Mouse (Mus musculus) 416B (cell line): ENCODE measurements at regions not wholly inside any gene's neighbourhood (a gene's known extent, or its start where the extent isn't known, plus 50 kb on each side); places are given as distances from the start of the nearest gene placed in this dataset.
A peak's percentile ranks its signal among the peaks of the same experiment; 100 is the strongest.

Experiments used
- DNase-seq: peaks from one replicate; pipeline ENCODE4 v3.0.0; 2011; ENCODE audit warnings: low read depth

DNA sequence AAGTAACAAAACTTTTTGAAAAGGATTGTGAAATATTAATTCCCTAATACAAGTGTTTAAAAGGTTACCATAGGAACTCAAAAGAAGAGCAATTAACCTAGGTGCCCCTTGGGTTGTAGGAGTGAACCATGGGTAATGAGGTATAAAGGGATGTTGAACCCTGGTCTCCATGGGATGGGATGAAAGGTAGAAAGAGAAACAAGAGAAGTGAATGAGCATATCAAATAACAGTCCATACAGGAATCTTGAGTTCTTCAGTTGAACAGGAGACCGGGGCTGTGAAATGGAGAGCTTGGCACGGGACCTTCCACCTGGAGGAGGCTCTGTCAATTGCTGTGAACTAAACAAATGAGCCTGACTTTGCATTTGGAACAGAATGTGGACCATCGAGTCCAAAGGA is 449.6 kb upstream of the Meis1 start:
- no peak for DNase-seq

DNA sequence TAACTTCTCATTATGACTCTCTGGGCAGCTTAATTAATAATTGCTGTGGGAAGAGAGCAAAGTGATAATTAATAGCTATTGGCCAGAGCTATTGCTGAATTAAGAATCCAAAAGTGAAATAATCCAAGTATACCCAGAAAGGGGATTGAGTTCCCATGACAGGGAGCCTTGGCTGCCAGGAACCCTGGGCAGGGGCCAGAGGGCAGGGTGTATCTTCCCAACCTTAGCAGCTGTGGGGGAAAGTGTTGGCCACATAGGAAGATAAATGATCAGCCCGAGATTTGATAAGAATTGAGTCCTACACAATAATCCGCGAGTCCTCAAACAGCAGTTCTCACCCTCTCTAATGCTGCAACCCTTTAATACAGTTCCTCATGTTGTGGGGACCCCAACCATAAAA is 450.0 kb upstream of the Meis1 start:
- no peak for DNase-seq

DNA sequence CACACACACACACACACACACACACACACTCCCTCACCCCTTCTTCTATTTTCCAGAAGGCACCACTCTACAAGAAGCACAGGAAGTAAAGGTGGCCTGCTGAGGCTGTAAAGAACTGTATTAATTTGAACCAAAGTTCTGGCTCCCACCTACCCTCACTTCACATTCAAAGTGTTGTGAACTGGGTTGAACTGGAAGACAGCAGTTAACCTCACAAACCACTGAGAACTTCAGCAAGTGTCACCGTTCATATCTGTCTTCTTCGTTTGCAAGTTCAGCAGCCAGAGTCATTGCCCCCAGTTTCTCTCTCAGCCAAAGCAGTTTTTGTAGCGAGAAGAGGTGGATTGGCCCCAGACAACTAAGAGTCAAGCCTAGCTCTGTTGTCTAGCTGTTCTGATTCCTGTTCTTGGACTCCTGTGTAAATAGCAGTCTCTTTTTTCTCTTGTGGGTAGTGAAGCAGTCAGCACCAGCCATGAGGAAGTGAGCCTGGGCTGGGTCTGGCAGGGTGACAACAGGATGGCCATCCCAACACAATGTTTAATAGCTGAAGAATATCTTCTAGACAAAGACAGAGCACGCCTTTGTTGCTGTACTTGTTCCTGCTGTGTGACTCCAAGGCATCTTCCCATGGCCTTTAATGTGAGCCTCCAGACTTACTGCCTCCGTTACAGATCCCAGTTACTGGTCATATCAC is 452.0 kb upstream of the Meis1 start:
- DNase-seq, result no peak

DNA sequence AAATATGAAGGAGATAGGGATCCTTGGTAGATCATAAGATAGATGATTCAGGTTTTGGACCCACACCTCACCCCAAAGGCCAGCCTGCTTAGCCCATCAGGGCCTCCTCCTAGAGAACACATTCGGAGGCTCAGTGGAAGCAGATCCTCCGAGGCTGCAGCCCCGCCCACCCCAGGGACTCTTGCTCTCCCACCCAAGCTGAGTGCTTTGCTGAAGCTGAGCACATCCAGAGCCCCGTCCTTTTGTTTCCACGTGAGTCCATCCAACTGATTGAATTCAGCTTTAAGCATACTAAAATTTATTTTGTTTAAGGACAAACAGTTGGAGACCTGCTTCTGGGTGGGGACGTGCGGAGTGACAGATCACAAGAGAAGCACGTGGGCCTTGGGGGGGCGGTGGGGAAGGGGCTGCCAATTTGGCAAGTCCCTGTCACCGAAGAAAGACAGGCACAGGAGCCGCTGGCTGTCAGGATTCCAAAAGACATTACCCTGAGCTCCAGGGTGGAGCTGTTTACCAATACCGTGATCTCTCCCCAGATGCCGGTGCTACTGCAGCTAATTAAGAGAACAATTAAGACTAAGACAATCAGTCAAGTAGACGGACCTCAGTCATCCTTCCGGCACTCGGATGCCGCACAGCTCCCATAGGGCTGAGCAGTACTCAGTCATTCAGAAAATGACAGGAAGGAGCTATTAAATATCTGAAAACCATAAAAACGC is 448.9 kb upstream of the Spred2 start:
- no peak for DNase-seq

DNA sequence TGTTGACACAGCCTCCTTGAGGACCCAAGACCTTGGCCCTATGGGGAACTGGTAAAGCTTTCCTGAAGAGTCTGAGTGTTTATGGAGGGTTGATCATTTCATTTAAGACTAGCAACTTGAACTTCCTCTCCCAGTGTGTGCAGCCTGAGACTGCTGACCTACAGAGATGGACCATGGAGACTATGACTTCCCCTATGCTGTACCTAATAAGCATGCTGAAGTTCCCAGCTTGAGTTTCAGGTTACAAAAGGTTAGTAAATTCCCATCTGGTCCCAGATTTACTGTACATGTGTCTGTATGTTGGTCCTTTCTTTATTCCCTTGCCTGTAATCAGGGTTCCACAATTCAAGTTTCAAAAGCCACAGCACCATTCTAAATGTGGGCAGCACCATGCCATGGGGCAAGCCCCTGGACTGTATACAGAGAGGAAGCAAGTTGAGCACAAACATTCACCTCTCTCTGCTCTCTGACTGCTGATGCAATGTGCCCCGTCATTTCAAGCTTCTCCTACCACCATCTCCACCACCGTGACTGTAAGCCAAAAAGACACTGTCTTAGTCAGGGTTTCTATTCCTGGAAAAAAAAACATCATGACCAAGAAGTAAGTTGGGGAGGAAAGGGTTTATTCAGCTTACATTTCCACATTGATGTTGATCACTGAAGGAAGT is 431.0 kb upstream of the Spred2 start:
- no peak for DNase-seq

DNA sequence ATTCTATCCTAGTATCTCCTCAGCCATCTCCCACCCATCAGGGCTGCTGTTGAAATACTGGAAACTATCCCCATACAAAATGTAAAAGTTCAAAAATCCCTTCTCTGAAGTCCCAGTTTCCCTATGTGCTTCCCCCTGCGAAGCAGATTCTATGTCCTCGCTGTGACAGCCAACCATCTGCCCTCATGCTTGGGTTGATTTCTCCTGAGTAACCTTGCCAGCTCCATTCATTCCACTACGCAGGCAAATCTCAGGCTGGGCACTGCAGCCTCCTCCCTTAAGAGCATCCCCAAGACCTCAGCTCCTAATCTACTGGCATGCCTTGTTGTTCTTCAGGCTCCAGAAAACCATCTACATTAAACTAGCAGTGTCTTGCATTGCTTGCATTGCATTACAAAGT is 402.5 kb upstream of the Spred2 start:
- DNase-seq, result no peak

DNA sequence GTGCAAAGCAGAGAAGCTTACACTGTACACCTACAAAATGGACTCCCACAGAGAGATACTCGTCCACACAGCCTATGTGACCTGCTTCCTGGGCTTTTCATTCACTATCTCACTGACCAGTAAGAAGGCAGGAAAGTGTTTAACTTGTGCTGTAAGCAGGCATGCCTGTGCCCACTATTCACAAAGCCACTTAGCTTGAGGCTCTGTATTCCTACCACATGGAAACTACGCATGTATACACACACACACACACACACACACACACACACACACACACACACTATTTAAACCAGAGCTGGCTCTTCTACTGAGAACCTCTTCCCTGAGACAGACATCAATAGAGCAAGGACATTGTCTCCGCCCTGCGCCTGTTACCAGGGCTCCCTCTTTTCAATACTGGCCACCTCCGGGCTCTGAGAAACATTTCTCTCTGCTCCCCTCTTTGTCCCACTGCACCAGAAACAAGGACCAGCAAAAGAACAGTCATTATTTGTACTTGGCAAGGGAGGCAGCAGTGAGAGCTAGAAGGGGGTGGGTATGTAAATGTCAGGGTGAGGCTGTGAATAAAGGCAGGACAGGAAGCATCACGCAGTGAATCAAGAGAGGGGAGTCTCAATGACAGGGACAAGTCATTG is 400.2 kb upstream of the Spred2 start:
- no peak for DNase-seq

DNA sequence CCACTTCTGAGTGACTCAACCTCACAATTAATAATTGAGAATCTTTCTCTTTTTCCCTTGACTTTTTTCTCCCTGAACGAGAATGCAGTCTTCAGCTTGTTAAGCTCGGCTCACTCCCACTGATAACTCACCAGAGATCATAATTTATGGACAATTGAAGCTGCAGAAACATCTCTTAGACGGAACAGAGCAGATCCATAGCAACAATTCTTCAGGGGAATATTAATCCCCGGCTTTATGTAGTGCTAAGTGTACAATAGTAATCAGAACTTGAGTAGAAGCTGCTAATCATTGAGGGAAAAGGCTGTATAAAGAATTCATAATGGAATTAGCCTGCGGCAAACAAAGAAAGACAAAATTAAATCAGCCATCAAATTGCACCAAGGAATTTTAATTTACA is 395.0 kb upstream of the Spred2 start:
- DNase-seq, result no peak

DNA sequence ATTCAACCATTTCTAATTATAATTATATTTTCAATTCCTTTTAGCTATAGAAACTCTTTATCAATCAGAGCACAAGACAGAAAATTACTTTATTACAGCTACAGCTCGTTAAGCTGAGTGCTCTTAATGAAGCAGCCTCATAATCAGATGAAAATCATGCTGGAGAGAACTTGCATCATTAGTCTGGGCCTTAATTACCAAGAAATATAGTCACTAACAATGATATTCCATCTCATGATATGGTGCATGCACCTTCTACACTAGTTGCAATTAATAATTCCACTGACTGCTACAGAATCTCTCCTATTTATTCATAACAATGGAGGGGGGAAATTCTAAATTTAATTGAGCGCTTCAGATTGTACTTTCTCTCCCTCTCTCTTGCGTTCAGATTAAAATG is 393.5 kb upstream of the Spred2 start:
- no peak for DNase-seq

DNA sequence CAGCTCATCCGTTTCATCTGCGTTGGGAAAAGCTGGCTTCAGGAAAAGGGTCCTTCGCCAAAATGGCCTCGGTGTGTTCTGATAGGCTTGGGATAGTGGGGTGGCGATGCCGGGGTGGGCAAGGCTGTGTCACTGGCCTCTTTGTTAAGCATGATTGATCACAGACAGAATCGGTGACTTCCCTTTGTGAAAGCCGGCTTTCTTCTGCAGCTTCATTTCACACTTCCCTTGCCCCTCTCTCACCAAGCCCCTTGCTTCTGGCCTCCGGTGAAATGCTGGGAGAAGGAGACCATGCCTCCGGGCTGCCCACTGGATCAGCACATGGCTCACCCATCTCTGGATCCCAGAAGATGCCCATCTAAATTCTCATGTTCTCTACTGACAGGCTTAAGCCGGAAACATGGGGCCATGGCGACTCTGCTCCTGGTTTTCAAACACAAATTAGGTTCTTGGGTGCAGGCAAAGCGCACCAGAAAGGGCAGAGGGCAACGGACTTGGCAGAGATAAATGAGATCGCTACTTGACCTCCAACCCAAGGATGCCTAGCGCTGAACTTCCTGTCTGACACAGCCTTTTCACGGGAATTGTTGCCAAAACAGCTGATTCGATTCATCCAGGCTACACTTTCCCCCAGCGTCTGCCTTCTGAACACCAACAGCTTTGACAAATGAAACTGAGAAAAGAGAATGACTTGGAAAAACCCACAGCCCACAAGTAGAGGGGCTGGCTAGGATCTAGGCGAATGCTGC is 392.7 kb upstream of the Spred2 start:
- DNase-seq, result no peak

DNA sequence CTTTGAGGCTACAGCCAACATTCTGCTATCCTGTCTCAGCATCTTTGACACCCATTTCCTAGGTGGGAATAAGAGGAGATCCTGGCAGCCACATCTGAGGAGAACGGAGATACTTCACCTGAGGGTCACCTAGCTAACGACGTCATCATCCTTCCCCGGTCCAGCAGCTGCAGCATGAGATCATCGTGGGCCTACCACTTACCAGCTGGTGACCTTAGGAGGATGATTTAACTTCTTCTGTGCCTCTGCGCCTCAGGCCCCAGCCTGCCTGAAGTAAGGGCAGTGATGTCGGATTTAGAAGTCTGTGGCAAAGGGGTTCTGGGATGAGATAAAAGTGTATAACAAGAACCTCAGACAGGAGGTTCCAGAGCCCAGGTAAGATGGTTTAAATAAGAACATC is 391.3 kb upstream of the Spred2 start:
- DNase-seq, result no peak

DNA sequence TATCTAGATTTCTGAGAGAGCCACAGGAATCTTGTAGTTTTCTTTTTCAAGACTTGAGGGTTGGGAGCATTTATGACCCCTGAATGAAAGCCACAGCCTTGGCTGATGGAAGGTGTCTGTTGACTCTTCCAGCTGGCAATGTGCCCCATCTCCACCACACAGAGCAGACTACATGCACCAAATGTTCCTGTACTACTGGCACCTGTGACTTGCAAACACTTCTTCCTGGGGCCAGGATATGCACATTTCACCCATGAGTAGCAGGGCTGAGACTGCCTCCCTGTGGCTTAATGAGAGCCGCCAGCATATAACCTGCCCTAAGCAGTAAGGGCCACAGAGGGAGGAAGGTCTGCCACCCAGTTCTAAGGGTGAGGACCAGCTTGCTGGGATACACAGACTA is 390.5 kb upstream of the Spred2 start:
- DNase-seq, result peak; percentile 1

DNA sequence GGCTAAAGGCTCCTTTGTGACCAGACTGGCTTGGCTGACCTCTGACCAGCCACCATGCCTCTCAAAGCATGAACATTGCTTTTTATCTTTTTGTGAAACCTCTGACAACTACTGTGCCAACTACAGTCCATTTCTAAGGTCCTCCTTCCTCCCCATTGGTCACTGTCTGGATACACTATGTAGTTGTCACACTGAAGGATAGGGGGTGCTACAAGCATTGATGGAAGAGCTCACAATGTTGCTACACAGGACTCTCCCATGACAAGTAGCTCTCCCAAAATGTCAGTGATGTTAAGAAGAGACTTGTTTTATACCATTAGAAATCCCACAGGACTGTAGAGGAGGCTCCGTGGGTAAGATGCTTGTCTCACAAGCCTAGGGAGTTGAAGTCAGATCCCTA is 389.0 kb upstream of the Spred2 start:
- DNase-seq, result peak; percentile 1

DNA sequence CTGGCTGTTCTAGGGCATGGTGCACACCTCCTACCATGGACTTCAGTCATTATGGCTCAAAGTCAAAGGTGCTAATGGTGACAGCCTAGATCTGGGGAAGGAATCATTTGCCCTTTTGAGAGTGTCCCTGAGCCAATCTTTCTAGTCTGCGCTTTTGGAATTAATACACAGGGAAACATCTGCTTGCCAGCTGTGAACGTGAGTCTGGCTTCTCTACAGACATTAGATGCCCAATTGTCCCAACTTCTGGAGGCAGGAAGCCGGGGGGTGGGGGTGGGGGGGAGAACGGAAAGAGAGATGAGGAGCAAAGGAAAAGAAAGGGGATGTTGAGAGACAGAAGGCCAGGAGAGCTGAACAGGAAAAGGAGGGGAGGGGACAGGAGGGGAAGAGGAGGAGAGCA is 377.9 kb upstream of the Spred2 start:
- DNase-seq, result no peak

DNA sequence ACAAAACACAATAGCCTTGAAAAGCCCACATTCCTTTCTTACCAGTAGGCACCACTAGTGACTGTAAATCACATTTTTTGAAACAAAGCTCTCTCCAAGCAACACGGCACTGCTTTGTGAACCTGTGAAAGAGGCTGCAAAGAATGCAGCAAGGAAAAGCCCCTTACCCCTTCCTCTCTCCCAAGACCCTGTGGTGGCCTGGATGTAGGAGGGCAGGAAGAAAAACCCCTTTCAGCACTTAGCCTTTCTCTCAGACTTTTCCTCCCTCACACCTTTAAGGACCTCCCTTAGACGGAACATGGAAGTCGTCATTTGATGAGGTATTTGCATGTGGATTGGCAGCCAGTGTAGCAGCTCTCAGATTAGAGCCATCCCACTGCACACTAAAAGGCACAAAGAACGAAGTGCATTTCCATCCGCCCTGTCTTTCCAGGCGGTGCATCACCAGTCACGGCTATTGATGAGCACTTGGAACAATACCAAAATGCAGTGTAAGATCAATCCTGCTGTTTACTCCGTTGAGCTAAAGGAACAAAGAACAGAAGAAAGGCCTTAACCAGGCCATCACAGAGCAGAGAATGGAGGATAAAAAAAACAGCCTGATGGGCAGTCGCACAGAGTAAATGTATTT is 369.7 kb upstream of the Spred2 start:
- DNase-seq, result no peak

DNA sequence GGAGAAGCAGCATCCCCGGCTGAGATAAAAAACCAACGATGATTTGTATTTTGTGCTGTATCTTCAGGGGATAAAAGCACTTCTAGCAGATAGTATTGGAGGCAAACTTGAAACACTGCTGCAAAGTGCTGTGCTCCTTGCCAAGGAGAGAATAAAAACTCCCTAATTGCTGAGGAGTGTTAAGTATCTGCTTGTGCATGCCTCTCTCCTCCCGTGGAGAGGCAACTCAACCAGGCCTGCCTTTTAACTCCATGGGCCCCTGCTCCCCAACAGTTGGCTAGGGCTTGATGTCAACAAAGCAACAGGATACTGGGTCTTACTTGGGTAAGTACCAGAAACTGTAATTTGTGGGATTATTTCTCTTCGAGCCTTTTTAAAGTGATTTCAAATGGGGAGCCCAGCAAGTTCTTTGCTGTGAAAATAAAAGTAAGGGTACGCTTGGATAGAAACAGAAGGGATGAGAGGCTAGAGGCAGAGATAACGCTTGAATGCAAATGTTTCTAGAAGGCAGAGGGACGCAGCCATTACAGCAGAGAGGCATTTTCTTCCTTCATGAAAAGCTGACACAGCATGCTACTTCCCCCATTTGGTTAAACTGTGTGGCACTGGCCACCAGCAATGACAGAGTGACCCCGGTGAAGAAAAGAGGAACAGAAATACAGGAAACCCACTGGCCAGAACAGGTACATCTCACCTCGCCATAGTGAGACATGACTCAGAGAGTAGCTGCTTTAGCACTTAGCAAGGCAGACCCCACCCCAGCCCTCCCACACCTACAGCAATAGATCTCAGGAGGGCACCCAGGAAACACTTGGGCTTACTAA is 369.0 kb upstream of the Spred2 start:
- no peak for DNase-seq

DNA sequence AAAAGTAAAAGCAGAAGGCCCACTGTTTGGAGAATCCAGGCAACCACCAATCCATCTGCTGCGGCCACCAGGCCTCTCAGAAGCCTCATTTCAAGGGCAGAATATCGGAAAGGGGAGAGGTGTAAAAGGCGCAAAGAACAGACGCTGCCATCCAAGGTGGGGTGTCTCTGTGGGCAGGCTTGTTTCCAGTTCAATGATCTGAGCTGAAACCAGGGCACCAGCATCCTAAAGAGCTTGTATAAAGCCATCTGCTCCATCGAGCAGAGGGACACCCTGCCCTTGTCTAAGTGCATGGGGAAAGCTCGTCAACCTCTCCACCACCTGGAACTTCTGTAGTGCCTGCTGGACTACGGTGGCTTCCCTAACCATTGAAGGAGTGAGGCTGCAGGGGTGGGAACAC is 363.7 kb upstream of the Spred2 start:
- no peak for DNase-seq

DNA sequence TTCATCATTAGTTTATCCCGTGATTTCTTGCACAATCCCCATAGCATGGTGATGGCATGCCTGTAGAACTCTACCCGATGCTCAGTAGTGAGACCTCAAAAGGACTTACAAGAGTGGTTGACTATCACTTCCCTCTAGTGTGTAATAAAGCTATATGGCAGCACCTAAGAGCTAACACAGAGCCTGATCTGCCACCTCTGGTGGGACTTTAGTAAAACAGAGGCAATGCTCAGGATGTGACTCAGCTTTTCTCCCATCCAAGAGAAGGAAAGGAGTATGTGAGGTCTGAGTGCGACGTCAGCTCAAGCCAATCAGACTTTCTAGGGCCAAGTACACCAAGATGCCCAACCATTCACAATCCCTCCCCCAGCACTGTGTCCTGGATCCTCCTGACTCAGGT is 361.5 kb upstream of the Spred2 start:
- DNase-seq, result peak; percentile 5

DNA sequence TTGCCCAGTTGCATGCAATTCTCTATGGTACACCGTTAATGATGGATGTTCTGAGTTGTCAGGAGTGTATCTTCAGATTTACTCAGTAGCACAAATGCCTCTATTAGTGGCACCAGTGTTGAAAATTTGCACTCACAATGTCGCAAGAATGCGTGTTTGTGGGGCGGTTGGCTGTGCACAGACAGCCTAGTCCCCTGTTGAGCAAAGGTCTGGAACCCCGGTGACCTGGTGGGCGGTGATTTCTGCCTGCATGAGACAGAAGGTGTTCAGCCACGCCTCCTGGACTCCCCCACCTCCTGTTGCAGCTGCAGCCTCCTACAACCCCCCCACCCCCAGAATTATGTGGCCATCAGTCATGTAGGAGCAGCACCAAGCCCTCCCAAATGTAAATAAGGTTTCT is 338.9 kb upstream of the Spred2 start:
- DNase-seq, result no peak

DNA sequence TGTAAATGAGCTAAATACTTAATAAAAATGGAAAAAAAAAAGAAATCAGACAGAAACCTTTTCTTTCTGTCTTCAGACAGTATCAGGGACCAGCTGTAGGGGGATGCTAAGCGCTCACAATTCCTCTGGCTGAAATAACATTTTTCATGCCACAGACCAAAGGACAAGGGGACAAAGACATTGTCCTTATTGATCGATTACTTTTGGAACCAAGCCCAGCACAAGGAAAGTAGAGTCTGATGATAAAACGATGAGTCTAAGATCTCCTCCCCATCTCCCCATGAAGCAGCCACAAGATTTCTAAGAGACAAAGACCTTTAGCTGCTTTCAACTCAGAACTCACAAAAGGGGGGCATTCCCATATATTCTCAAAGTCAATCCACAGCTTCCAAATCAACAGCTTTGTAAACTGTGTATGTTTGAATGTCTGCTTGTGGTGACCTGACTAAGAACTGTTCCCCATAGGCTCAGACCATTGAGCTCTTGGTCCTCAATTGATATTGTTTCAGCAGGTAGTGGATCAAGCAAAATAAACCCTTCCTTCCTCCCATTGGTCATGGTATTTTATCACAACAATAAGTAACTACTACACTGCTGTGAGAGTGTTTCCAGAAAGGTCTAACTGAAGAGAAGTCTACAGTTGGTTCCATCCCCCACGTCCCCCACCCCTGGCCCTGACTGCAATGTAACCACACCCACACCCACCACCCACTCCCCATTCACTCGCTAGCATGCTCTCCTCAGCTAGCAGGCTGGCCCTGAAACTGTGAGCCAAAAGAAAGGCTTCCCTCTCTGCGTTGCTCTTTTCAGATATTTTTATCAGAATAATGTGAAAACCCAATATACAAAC is 331.4 kb upstream of the Spred2 start:
- DNase-seq, result no peak
